Mouse (Mus musculus) central nervous system, embryonic 14 days (tissue): ENCODE results near the gene Txndc16. TPM values are rescaled to one million over a fixed set of nuclear protein-coding genes. Genes with fewer than 3 reads are reported as not detected.

ENCODE experiments used
- polyA plus RNA-seq: library from polyadenylated mRNA; depleted of rRNA; stranded (reverse); fragments of >200 nt; gene quantifications from 2 replicates; pipeline ENCODE4 v1.2.3, GENCODE M21; 2012; rRNA removed

Gene Txndc16
- 22.9 and 24.4 TPM in 2 replicates for polyA plus RNA-seq

GRCm38 (mm10) chr14:45220090-45220956 lies at the start of gene Txndc16:
TSS of gene Txndc16 (minus strand) at chr14:45220328.

GRCm38 (mm10) chr14:45219281-45220089 lies 643 bp downstream of the Txndc16 start, which contains the start of gene Gpr137c:
TSS of gene Gpr137c (plus strand) at chr14:45219717.

Other genes starting within 250 kb of the Txndc16 start
- gene Ptger2, start 232.1 kb downstream of the Txndc16 start, polyA plus RNA-seq, result 0.28 and 0.48 TPM in 2 replicates
- 21.9 and 23.6 TPM in 2 replicates for gene Gpr137c, start 611 bp downstream of the Txndc16 start, polyA plus RNA-seq
- gene Ero1l, start 98.4 kb upstream of the Txndc16 start, polyA plus RNA-seq, result 18.0 and 19.9 TPM in 2 replicates
- 149 and 174 TPM in 2 replicates for gene Psmc6, start 109.5 kb upstream of the Txndc16 start, polyA plus RNA-seq
- gene Styx, start 130.8 kb upstream of the Txndc16 start, polyA plus RNA-seq, result 21.2 and 22.5 TPM in 2 replicates
- 13.0 and 14.1 TPM in 2 replicates for gene Gnpnat1, start 184.6 kb upstream of the Txndc16 start, polyA plus RNA-seq